Mouse (Mus musculus) stomach, embryonic 14.5 days (tissue): ENCODE results near the gene Pheta1. TPM values are rescaled to one million over a fixed set of nuclear protein-coding genes. Genes with fewer than 3 reads are reported as not detected.

Experiments
- ATAC-seq: fragments of 200-750 bp; cut with Nextera tagmentation; 2 replicates; pipeline ENCODE4 v1.8.0; 2017; ENCODE audit warnings: low read depth, moderate TSS enrichment; ENCODE audit not compliant: insufficient number of reproducible peaks, insufficient read depth, low FRiP score
- H3K27ac ChIP-seq: fragments of 300-500 bp; sonication (generic); 2 replicates; pipeline ENCODE4 v1.5.1; 2014; ENCODE audit warnings: mild to moderate bottlenecking, low read length, moderate library complexity, mixed read lengths
- H3K27me3 ChIP-seq: fragments of 300-500 bp; sonication (generic); 2 replicates; pipeline ENCODE4 v1.6.1; 2014; ENCODE audit warnings: low read length, control low read depth, mixed read lengths; ENCODE audit not compliant: control insufficient read depth, insufficient read depth
- H3K36me3 ChIP-seq: fragments of 300-500 bp; sonication (generic); 2 replicates; pipeline ENCODE4 v1.6.1; 2014; ENCODE audit warnings: mild to moderate bottlenecking, control low read depth, low read length, moderate library complexity, mixed read lengths; ENCODE audit not compliant: control insufficient read depth, insufficient read depth
- H3K4me1 ChIP-seq: fragments of 300-500 bp; sonication (generic); 2 replicates; pipeline ENCODE4 v1.6.1; 2014; ENCODE audit warnings: low read length, control low read depth, mixed read lengths; ENCODE audit not compliant: control insufficient read depth, insufficient read depth
- H3K4me2 ChIP-seq: fragments of 300-500 bp; sonication (generic); replicated peaks from 2 replicates; pipeline ENCODE4 v1.6.1; 2014; ENCODE audit warnings: low read depth, low read length, control low read depth
- H3K4me3 ChIP-seq: fragments of 300-500 bp; sonication (generic); 2 replicates; pipeline ENCODE4 v1.5.1; 2014; ENCODE audit warnings: low read depth, low read length, control low read depth
- H3K9ac ChIP-seq: fragments of 300-500 bp; sonication (generic); replicated peaks from 2 replicates; pipeline ENCODE4 v1.6.1; 2014; ENCODE audit warnings: low read depth, mild to moderate bottlenecking, control low read depth, low read length, moderate library complexity, mixed read lengths
- H3K9me3 ChIP-seq: fragments of 300-500 bp; sonication (generic); 2 replicates; pipeline ENCODE4 v1.6.1; 2016; ENCODE audit warnings: low read depth, low read length, control low read depth; ENCODE audit not compliant: control insufficient read depth
- WGBS: fragments of 180-500 bp; shearing (Covaris S2); extraction: QIAGEN DNeasy Blood & Tissue Kit; methylation state at CpG from one replicate; pipeline ENCODE4 v1.1.7; 2014; 5-methylcytosine and 5-hydroxymethylcytosine counted together
- polyA plus RNA-seq: library from polyadenylated mRNA; unstranded; fragments of >200 nt; fragmentation: Nextera tagmentation; extraction: Ambion mirVana; gene quantifications from 2 replicates; pipeline ENCODE4 v1.2.1, GENCODE M21; 2014

The Pheta1 gene
- polyA plus RNA-seq, 1 experiment from 2014 or later: 17.6 TPM

- H3K4me3 ChIP-seq: no peak overlapping the region
- no peaks in the 10 kb centered on the region for H3K27me3 ChIP-seq
- no peaks in the 10 kb centered on the region for H3K4me1 ChIP-seq
- H3K4me2 ChIP-seq: no peak overlapping the region
- ATAC-seq: no peak
- WGBS: 82% methylated on average over 5 of the region's 5 CpGs
- H3K9ac ChIP-seq: no peak overlapping the region
- no peaks in the 10 kb centered on the region for H3K9me3 ChIP-seq
- H3K36me3 ChIP-seq: peaks cover 47% of the 10 kb centered on the region
- no peak overlapping the region for H3K27ac ChIP-seq
Measured at GRCm38 (mm10) chr5:121821116-121821515, 27.7 kb upstream of the Pheta1 start.

- H3K4me2 ChIP-seq: no peak overlapping the region
- H3K9me3 ChIP-seq: no peaks in the 10 kb centered on the region
- 75% methylated on average over 5 of the region's 5 CpGs for WGBS
- no peak for ATAC-seq
- no peaks in the 10 kb centered on the region for H3K27me3 ChIP-seq
- no peak overlapping the region for H3K4me3 ChIP-seq
- H3K36me3 ChIP-seq: peaks cover 46% of the 10 kb centered on the region
- H3K9ac ChIP-seq: no peak overlapping the region
- H3K27ac ChIP-seq: no peak overlapping the region
- no peaks in the 10 kb centered on the region for H3K4me1 ChIP-seq
Measured at GRCm38 (mm10) chr5:121821552-121821951, 27.2 kb upstream of the Pheta1 start.

GRCm38 (mm10) chr5:121822786-121823505, 25.8 kb upstream of the Pheta1 start:
- H3K9ac ChIP-seq: no peak overlapping the region
- H3K36me3 ChIP-seq: peaks cover 37% of the 10 kb centered on the region
- H3K4me3 ChIP-seq: no peak overlapping the region
- H3K4me2 ChIP-seq: no peak overlapping the region
- H3K4me1 ChIP-seq: no peaks in the 10 kb centered on the region
- no peaks in the 10 kb centered on the region for H3K9me3 ChIP-seq
- no peak overlapping the region for H3K27ac ChIP-seq
- no peak for ATAC-seq
- H3K27me3 ChIP-seq: no peaks in the 10 kb centered on the region
- 76% methylated on average over 7 of the region's 7 CpGs for WGBS

- ATAC-seq: no peak
- Histone ChIP-seq H3K4me3 (no peak overlapping the region), H3K27me3 (no peaks in the 10 kb centered on the region), H3K9me3 (no peaks in the 10 kb centered on the region), H3K36me3 (peaks cover 32% of the 10 kb centered on the region), H3K9ac (no peak overlapping the region), H3K4me1 (no peaks in the 10 kb centered on the region), H3K27ac (no peak overlapping the region), H3K4me2 (no peak overlapping the region)
- 100% methylated on average over 1 of the region's 1 CpGs for WGBS
Measured at GRCm38 (mm10) chr5:121823668-121824067, 25.1 kb upstream of the Pheta1 start.

GRCm38 (mm10) chr5:121824121-121824520, 24.7 kb upstream of the Pheta1 start:
- WGBS: 70% methylated on average over 4 of the region's 4 CpGs
- H3K9ac ChIP-seq: no peak overlapping the region
- no peaks in the 10 kb centered on the region for H3K27me3 ChIP-seq
- H3K27ac ChIP-seq: no peak overlapping the region
- no peaks in the 10 kb centered on the region for H3K4me1 ChIP-seq
- H3K9me3 ChIP-seq: no peaks in the 10 kb centered on the region
- ATAC-seq: peak; percentile 38; the same call in 1 of the 2 replicates
- H3K4me2 ChIP-seq: no peak overlapping the region
- no peak overlapping the region for H3K4me3 ChIP-seq
- peaks cover 28% of the 10 kb centered on the region; the same call in 1 of the 2 replicates for H3K36me3 ChIP-seq

- H3K27ac ChIP-seq: no peak overlapping the region; the same call in 1 of the 2 replicates
- no peaks in the 10 kb centered on the region for H3K9me3 ChIP-seq
- no peak for ATAC-seq
- no peaks in the 10 kb centered on the region for H3K27me3 ChIP-seq
- WGBS: 90% methylated on average over 3 of the region's 3 CpGs
- H3K36me3 ChIP-seq: peaks cover 20% of the 10 kb centered on the region; the same call in 1 of the 2 replicates
- no peaks in the 10 kb centered on the region for H3K4me1 ChIP-seq
- no peak overlapping the region for H3K4me3 ChIP-seq
- no peak overlapping the region for H3K9ac ChIP-seq
- H3K4me2 ChIP-seq: no peak overlapping the region
Measured at GRCm38 (mm10) chr5:121825606-121826005, 23.2 kb upstream of the Pheta1 start.

- H3K27ac ChIP-seq: no peak overlapping the region
- no peak overlapping the region for H3K9ac ChIP-seq
- H3K27me3 ChIP-seq: no peaks in the 10 kb centered on the region
- no peak for ATAC-seq
- H3K4me2 ChIP-seq: no peak overlapping the region
- H3K36me3 ChIP-seq: peaks cover 15% of the 10 kb centered on the region; the same call in 1 of the 2 replicates
- peaks cover 5% of the 10 kb centered on the region; the same call in 1 of the 2 replicates for H3K4me1 ChIP-seq
- H3K9me3 ChIP-seq: no peaks in the 10 kb centered on the region
- WGBS: 84% methylated on average over 4 of the region's 4 CpGs
- no peak overlapping the region for H3K4me3 ChIP-seq
Measured at GRCm38 (mm10) chr5:121827876-121828275, 20.9 kb upstream of the Pheta1 start.

GRCm38 (mm10) chr5:121828491-121829432, 20.0 kb upstream of the Pheta1 start:
- ATAC-seq: no peak; the same call in 1 of the 2 replicates
- Histone ChIP-seq H3K27ac (no peak overlapping the region), H3K9ac (0 out of 2 replicates have a peak overlapping the region, but pooled peaks have one; percentile 18), H3K4me1 (peaks cover 12% of the 10 kb centered on the region), H3K4me3 (peak overlapping the region; percentile 36), H3K9me3 (no peaks in the 10 kb centered on the region), H3K27me3 (no peaks in the 10 kb centered on the region), H3K4me2 (peak overlapping the region; percentile 83), H3K36me3 (peaks cover 12% of the 10 kb centered on the region; the same call in 1 of the 2 replicates)
- WGBS: 10% methylated on average over 82 of the region's 82 CpGs
